Mouse (Mus musculus) brain, adult 2 months (tissue): Measurements from ENCODE around the gene Crtc1.

Source experiments
- DNase-seq: peaks from one replicate; pipeline ENCODE4 v3.0.0; 2011; ENCODE audit warnings: low read depth, low spot score

The Crtc1 gene

DNA sequence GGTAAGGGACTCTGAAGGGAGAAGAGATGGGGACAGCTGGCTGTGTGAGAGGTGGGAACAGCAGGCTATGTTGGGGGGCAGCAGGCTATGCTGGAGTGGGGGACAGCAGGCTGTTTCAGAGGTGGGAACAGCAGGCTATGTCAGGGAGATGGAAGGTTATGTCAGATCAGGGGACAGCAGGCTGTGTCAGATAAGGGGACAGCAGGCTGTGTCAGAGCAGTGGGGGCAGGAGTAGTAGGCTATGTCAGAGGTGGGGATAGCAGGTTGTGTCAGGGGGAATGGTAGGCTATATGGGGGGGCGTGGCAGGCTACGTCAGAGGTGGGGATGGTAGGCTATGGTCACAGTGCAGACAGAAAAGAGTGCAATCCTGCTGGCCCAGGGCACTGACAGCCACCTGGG lies 16.7 kb downstream of the Crtc1 start:
- no peak for DNase-seq

DNA sequence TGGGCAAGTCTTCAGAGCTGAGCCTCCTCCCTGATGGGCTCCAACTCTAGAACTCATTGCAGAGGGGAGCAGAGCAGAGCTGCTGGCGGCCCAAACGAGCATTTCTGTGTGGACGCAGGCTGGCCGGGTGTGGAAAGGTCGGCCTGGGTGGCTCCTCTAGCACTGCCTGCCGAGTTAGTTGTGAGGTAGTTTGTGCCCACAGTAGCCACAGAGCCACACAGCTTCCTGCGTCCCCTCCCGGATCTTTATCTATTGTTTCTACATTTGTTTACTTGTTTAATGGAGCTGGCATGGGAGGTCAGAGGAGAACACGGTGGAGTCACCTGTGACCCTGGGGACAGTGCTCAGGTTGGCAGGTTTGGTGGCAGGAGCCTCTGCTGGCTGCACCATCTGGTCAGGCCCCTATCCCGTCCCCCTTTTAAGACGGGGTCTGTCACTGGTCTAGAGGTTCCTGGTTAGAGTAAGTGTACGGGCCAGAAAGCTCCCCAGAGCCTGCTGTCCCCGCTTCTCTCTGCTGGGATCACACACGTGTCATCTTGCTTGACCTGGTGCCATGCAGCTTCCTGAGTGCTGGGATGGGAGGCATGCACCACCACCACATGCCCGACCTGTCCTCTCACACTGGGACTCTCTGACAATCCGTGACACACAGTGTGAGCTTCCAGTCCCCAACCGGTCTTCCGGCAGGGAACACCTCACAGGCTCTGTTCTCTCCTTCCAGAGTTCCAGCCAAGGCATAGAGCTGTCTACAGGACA lies 17.9 kb downstream of the Crtc1 start:
- DNase-seq = no peak

DNA sequence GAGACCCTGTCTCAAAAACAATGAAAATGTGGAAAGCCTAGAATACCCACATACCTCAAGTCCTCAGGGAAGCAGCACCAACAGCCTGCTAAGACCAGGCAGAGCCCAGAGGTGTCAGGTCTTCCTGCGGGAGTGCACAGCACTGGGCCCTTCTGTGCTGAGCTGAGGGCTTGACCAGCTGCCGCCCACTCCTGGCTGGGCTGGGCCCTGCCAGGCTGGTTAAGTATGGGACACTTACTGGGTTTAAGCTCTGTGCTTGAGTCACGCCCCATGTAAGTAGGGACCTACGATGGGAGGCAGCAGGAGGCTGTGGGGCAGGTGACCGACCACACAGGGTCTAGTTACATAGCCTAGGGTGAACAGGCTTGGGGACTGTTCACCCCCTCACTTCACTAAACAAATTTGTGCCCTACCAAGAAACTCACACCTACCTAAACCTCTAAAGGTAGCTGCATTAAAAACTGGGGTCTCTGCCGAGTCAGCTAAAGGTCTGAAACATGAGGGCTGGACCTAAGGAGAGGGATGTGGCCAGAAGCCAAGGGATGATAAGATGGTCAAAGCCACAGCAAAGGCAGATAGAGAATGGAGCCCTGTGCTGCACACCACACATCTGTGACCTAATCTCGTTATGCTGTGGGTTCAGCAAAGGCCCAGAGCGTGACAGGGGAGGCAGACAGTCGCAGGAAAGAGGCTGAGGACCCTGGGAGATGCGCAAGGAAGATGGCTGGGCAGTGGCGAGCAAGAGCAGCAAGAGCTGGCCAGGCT lies 19.3 kb downstream of the Crtc1 start:
- DNase-seq = no peak

DNA sequence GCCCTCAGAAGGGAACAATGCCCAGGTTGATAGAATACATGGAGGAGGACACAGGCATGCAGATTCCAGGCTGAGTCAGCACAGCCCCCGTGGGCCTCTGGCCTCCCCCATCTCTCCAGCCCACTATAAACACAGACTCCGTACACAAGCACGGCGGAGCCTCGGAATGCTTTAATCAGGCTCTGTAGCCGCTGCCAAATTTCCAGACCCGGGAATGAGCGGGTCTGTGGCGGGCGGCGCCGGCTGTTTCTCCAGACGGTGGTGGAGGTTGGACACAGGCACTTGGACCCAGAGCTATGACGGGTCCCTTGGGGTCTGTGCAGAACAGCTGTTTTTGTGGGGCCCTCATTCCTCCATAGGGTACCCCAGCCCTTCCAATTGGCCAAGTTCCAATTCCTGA lies 20.4 kb downstream of the Crtc1 start:
- DNase-seq = peak; percentile 82

DNA sequence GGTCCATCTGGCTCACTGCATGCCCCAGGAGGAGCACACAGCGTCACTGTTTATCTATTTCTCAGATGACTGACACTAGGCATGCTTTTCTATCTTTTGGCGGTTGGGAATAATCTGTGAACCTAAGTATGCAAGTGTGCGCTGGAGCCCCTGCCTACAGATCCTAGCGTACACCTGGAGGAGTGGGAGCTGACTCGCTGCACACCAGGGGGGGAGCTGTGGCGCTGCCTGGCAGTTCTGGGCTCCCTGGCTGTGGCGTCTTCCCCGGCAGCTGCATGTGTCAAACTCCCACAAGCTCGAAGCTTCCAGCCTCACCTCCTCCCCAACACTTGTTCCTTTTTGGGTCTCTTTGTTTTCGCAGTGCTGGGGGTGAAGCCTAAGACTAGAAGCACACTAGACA lies 21.5 kb downstream of the Crtc1 start:
- peak; percentile 95 for DNase-seq

DNA sequence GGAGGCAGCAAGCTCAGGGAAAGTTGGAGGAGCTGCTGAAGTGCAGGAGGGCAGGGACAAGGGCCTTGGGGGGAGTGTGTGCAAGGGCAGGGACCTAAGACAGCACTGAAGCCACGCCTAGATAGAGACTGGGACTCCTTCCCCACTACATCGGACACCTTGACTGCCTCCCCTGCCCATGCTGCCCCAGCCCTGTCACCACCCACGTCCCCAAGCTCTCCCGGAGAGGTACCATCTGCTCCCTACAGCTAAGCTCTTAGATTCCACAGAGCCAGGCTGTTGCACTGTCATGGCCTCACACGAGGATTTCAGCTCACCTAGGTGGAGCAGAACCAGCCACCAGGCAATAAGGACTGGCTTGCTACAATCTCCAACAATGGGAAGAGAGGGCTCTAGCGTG lies 22.4 kb downstream of the Crtc1 start:
- DNase-seq = peak; percentile 89

DNA sequence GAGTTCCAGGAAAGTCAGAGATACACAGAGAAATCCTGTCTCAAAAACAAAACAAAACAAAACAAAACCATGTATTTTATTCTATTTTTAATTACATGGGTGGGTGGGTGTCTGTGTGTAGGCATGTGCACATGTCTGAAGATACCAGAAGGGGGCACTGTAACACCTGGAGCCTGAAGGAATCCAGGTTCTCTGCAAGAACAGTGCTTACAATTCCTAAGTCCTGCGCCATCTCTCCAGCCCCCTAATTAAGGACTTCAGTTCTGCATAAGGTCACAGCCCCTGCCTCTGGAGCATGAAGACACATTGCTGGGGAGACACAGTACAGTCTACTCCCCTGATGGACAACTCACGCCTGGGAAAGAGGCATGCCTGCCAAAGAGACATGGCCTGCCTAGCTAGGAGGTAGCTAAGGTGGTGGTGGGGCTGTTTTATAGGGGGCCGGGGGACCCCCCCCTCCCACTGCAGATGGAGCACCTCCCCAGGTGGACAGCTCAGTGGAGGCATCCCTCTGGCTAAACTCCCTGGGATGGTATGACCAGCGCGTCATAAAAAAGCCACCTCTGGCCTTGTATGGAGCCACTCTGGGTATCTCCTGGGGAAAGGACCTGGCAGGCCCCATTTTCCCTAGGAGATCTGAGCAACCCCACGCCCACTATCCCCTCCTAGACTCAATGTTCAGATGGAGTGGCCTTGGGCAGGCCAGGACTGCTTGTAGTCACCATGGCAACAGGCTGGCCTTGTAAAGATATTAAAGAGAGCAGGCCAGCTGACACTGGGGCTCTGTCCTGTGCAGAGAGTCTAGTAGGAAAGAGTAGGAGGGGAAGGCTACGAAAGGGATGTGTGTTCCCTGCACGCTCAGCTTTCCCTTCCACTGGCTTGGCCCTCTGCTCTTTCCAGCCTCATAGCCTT lies 23.6 kb downstream of the Crtc1 start:
- DNase-seq = peak; percentile 86

DNA sequence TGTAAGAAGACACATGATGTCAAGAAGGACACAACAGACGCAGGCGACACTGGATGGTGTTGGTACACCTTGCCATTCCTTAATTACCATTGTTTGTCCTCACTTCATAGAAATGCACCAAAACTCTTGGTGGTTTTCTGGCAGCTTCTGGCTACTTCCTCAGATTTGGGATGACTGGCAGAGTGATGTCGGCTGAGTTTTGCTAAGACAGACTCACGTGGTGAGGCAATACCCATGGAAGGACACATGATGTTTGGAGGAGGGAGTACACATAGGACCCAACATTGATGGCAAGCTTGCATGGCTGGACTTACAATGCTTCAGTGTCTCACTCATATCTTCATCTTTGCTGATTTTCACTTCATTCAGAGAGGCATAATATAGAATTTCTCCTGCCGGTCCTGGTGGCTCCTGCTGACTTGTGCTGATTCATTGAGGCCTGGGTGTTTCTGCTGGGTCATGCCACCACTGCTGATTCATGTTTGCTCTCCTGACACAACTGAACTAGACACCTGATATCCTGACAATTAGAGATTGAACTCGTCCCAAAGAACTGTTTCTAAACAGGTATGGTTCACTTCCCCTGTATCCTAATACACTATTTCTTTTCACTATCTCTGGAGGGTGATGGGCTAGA lies 25.0 kb downstream of the Crtc1 start:
- no peak for DNase-seq

DNA sequence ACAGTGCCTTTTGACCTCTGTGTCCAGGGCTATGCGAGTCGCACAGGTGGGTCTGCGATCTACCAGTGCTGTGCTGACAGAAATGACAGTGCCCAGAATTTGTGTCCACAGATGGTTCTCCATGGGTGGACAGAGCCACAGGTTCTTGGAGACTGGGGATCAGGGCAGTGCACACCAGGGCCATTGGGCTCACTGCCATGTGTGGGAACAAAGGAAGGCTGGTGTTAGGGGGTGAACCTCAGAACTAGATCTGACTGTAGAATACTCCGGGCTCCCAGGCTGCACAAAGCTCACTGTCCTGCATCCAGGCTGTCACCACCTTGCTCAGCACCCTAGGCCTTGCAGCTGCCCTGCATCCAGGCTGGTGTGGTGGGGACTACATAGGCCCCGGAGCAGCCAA lies 29.1 kb downstream of the Crtc1 start:
- DNase-seq = peak; percentile 70

DNA sequence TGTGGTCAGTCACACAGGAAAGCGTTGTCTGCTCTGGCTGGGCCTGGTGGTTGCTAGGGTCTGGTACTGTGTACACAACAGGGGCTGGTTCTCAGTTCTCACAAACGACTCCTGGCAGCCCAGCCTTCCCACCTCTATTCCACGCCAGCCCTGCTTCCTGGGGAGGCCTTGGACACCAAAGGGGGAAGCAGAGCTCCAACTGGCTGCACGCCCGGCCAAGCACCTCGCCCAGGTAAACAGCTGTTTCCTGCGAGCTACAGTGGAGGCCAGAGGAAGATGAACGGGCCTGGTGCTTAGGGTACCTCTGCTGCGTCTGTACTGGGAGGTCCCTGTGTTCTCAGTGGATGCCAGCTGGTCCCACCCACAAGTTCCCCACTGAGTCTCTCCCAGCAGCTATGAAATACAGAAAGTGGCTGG lies 29.9 kb downstream of the Crtc1 start:
- DNase-seq = peak; percentile 78

DNA sequence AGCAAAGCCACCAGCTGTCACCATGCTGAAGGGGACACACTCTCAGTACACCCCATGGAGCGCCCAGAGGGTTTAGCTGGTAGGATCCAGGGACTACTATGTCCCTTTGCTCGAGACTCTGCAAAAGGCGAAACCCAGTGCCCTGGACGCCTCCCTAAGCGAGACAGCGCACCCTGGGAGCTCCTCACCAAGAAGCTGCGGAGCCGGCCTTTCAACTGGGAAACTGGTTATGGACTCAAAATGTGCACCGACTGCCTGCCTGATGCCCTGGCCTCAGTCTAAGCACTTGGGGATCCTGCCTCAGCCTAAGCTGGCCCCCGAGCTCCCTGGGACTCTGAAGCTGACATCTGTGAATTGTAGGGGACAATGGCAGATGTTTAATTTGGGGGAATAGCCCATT lies 30.4 kb downstream of the Crtc1 start:
- DNase-seq = no peak

DNA sequence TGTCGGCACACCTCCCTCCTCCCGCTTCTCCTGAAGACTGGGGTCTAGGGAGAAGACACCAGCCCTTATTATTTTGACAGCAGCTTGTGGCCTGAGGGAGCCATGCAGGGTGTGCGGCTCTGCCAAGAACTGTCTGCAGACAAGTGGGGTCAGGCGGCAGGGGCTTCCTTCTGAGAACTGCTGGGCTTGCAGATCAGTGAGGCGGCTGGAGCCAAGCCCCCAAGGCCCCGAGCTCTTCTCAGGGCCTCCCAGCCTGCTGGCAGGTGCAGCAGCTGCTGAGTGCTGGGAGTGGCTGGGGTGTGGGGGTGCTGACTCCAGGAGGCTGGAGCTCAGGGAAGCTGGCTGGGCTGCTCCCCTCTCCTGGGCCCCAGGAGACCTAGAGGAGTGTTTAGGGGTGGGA lies 31.1 kb downstream of the Crtc1 start:
- no peak for DNase-seq

DNA sequence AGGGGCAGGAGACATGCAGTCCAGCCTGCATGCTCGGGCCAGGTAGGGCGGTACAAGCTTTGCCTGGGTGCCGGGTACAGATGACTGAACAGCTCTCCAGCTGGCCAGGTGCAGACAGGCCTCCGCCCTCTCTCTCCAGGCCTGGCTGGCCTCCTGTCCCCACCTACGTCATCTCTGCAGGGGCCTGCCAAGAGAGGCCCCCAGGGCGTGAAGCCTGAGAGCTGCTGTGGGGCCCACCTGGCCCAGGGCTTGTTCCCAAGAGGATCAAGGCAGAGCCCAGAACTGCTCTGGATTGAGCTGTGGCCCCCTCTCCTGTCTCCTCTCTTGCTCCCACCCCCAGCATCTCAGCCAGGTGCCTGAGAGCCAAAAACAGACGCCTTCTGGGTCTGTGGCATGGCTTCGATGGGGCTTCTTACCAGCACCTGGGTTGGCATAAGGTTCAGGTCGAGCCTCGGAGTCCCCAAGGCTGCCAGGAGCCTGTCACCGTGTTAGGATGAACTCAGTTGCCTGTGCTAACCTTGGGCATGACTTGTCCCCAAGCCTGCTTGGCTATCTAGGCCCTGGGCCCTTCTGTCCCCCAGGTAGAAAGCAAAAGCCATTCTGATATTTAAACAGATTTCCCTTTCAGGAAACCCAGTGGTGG lies 32.8 kb downstream of the Crtc1 start:
- peak; percentile 67 for DNase-seq

DNA sequence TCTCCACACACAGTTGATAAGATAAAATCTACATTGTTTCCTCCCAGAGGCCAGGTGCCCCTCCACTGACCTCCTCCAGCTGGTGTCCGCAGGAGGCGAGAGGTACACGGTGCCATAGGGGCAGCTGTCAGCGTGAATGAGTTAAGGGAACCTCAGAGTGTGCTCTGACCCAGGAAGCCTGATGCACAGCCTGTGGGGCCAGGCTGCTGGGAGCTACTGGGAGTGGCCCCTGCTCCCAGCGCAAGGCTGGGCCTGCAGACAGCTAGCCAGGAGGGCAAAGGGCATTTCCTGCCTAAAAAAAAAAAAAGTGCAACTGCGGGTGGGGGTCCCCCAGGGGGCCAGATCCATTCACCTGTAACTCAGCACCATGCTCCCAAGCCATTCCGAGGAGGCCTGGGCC lies 34.2 kb downstream of the Crtc1 start:
- no peak for DNase-seq

DNA sequence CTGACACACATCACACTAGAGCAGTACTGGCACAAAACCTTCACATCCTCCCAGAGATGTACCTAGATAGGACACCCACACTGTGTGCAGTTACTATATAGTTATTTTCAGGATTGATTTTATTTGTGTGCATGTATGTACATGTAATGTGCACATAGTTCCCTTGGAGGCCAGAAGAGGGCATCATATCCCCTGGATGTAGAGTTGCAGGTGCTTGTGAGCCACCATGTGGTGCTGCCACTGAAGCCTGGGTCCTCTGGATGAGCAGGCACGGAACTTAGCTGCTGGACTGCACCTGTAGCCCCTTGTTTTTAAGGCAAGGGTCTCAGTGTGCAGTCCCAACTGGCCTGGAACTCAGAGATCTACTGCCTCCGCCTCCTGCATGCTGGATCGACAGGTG lies 35.2 kb downstream of the Crtc1 start:
- no peak for DNase-seq

DNA sequence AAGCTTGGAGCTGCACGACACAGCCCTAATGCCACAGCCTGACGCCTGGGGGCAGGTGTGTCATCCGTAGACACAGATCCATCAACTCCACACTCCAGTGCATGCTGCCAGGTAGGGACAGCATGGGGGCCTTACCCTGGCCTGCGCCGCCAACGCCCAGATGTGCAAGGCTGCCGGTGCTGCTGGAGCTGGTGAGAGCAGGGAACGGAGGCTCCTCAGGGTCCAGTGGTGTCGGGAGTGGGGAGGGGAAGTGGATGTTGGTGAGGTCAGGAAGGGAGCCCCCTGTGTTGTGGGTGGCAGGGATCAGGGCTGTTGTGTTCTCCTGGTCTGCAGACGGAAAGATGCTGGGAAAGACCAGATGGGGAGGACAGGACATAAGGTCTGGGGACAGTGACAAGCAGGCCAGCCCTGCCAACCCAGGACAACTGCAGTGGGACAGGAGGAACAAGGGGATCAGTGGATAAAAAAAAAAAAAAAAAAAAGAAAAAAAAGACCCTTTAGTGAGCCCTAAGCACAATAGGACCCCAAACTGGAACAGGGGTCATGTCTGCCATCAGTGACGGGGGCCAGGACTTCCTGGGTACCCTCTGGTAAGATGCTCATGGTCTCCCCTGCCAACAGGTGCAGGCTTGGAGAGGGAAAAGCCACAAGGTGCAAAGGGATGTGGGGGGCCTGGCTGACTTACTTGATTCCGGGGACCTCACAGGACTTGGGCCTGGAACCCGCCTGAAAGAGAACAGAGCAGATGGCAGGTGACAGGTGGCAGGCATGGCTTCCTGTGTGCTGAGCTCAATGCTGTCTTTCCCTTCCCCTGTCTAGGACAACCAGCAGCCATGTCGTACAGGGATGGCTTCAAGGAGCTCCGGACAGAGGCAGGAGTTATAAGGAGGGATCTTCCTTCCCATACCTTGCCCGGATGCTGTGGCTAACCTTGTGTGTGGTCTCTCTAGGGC lies 41.5 kb downstream of the Crtc1 start:
- peak; percentile 97 for DNase-seq

DNA sequence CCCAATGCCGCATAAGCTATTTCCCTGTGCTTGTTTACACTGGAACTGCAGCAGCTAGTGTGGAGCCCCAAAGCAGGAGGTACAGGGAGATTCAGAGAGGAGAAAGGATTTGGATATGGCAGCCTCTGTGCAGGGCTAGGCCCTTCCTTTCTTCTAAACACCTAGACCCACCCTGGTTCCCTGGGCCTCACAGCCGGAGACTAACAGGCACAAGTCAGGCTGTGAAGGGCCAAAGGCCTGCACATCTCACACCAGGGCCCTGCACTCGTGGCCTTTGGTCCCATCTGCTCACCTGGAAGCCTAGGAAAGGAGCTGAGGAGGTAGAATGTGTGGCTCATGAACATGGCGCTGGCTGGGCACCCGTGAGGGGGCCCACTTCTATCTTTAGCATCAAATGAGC lies 43.2 kb downstream of the Crtc1 start:
- DNase-seq = no peak

DNA sequence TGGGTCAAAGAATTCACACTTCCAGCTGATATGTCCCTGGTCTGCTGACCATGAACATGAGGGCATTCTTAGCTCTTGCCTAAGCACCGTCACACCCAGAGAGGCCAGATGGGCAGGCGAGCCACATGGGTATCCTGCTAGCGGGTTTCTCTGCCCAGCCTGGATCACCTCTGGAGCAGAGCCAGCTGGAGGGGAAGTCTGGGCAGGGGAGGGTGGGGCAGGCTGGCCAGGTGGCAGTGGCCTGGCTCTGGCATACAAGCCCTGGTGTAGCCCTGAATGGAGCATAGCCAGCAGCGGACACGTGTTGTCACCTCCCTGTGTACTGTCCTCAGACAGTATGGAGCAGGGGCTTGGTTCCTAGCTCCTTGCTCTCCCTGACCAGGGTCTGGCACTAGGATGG lies 43.7 kb downstream of the Crtc1 start:
- peak; percentile 97 for DNase-seq

DNA sequence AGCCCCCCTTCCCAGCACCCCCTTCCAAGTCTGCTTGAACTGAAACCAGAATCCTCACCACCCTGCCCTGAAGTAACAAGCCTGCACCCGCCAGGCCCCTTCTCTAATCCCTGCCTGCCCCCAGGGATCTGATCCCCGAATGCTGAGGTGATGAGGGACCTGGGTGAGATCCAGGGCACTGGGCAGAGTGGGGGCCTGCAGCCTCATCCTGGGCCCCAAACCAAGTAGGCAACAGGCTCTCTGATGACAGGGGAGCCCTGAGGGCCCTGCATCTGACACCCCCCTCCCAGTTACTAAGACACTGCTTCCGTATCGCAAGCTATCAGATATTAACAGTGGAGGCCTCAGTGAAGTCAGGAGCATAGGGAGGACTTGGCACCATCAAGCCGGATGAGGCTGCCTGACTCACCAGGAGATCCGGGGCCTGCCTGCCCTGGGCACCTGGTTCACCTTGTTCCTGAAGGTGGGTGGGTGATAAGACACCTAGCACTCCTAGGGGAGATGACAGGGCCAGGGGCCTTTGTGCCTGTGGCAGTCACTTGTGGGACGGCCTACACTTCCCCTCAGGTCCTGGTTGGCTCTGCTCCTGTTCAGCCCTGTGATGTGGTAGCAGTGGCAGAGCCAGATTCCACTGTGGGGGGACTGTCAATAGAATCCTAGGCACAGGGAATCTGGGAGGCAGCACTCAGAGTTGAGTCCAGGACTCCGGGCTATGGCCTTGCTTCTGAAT lies 44.9 kb downstream of the Crtc1 start:
- no peak for DNase-seq
